Mouse (Mus musculus): ENCODE measurements around the gene Gm16181. TPM values are rescaled to one million over a fixed set of nuclear protein-coding genes. Genes with fewer than 3 reads are reported as not detected.
A peak's percentile ranks its signal among the peaks of the same experiment; 100 is the strongest.

Gm16181 gene
- total RNA-seq, 2 experiments from 2014 or later = 0.50 to 0.65 TPM

- intact Hi-C loops (cut with DNase I) = loop anchor here (1.0 to 5.0 kb wide), 3 partner anchors 16 to 44 kb away; no protein-coding TSS in a partner anchor
- DNase-seq (ENCODE audit: low spot score) = peak; percentile 60
Observed at GRCm38 (mm10) chr17:35258492-35259478, 38.2 kb downstream of the Gm16181 start.

- intact Hi-C loops (cut with DNase I) = loop anchor here (5.0 kb wide), 1 partner anchor 33 kb away; no protein-coding TSS in a partner anchor
- no peak for DNase-seq (ENCODE audit: low spot score)
Observed at GRCm38 (mm10) chr17:35259621-35260020, 39.0 kb downstream of the Gm16181 start.

GRCm38 (mm10) chr17:35261651-35262050 lies 41.0 kb downstream of the Gm16181 start:
- intact Hi-C loops (cut with DNase I) = no loop called here
- DNase-seq (ENCODE audit: low spot score) = no peak

- peak; percentile 97 for DNase-seq (ENCODE audit: low spot score)
- intact Hi-C loops (cut with DNase I) = no loop called here
Observed at GRCm38 (mm10) chr17:35262664-35263522, 42.3 kb downstream of the Gm16181 start, which contains the start of gene H2-D1. H2-D1 (plus strand) TSS chr17:35262730.

GRCm38 (mm10) chr17:35263523-35263883 lies 42.9 kb downstream of the Gm16181 start:
- intact Hi-C loops (cut with DNase I) = no loop called here
- no peak for DNase-seq (ENCODE audit: low spot score)

GRCm38 (mm10) chr17:35267399-35268086 lies 46.9 kb downstream of the Gm16181 start:
- no peak for DNase-seq (ENCODE audit: low spot score)
- intact Hi-C loops (cut with DNase I) = no loop called here

- no peak for DNase-seq (ENCODE audit: low spot score)
- intact Hi-C loops (cut with DNase I) = no loop called here
Observed at GRCm38 (mm10) chr17:35269653-35270347, 49.2 kb downstream of the Gm16181 start.

GRCm38 (mm10) chr17:35272249-35272648 lies 51.6 kb downstream of the Gm16181 start:
- intact Hi-C loops (cut with DNase I) = no loop called here

More at GRCm38 (mm10) chr17:35272249-35272648, 51.6 kb downstream of the Gm16181 start:
- no peak for DNase-seq (ENCODE audit: low spot score)

Small RNAs within 50 kb of the gene (microRNA-seq; reads per million reads assigned to microRNA genes)
- gene Mir6973a (not detected), gene Mir6974 (not detected), gene Mir6975 (2.8 reads per million, percentile 3 among the genes with 10 or more reads in this experiment), gene Mir8094 (not detected)

Other genes starting within 250 kb of the Gm16181 start
- 1 to 10 TPM; 2.9 to 7.7 TPM for gene Hspa1a, start 248.7 kb upstream of the Gm16181 start, total RNA-seq (2021)
- 1 to 10 TPM; 6.9 to 8.1 TPM for gene Hspa1l, start 248.1 kb upstream of the Gm16181 start, total RNA-seq (2021)
- 10 to 100 TPM; 19.0 to 19.1 TPM for gene Lsm2, start 239.0 kb upstream of the Gm16181 start, total RNA-seq (2021)
- gene Vars, start 219.8 kb upstream of the Gm16181 start, total RNA-seq (2021) = 10 to 100 TPM; 25.7 to 26.9 TPM
- 1 to 10 TPM; 7.3 to 7.7 TPM for gene Vwa7, start 204.3 kb upstream of the Gm16181 start, total RNA-seq (2021)
- not detected for gene Sapcd1, start 192.8 kb upstream of the Gm16181 start, total RNA-seq (2021)
- gene Msh5, start 174.1 kb upstream of the Gm16181 start, total RNA-seq (2021) = 1 to 10 TPM in 1 of 2 experiments, under 1 TPM in 1; 0.57 to 1.3 TPM
- 10 to 100 TPM; 40.0 to 46.1 TPM for gene Clic1, start 170.9 kb upstream of the Gm16181 start, total RNA-seq (2021)
- 10 to 100 TPM; 27.7 to 31.3 TPM for gene Ddah2, start 161.8 kb upstream of the Gm16181 start, total RNA-seq (2021)
- not detected for gene Ly6g6c, start 155.4 kb upstream of the Gm16181 start, total RNA-seq (2021)
- under 1 TPM; 0.18 to 0.87 TPM for gene Mpig6b, start 154.7 kb upstream of the Gm16181 start, total RNA-seq (2021)
- gene Ly6g6e, start 143.9 kb upstream of the Gm16181 start, total RNA-seq (2021) = not detected
- gene Ly6g6d, start 142.8 kb upstream of the Gm16181 start, total RNA-seq (2021) = under 1 TPM; 0.53 to 0.78 TPM
- not detected for gene Ly6g6f, start 135.2 kb upstream of the Gm16181 start, total RNA-seq (2021)
- 10 to 100 TPM; 47.9 to 57.5 TPM for gene Abhd16a, start 131.6 kb upstream of the Gm16181 start, total RNA-seq (2021)
- not detected for gene Ly6g5c, start 112.6 kb upstream of the Gm16181 start, total RNA-seq (2021)
- under 1 TPM in 1 of 2 experiments, not detected in 1; 0.36 TPM for gene Ly6g5b, start 105.4 kb upstream of the Gm16181 start, total RNA-seq (2021)
- 1 to 10 TPM; 6.3 to 9.5 TPM for gene Gpank1, start 99.4 kb upstream of the Gm16181 start, total RNA-seq (2021)
- gene Csnk2b, start 98.8 kb upstream of the Gm16181 start, total RNA-seq (2021) = 100 to 1,000 TPM; 155 to 167 TPM
- gene D17H6S53E, start 94.5 kb upstream of the Gm16181 start, total RNA-seq (2021) = 10 to 100 TPM; 27.0 to 27.1 TPM
- gene Apom, start 88.8 kb upstream of the Gm16181 start, total RNA-seq (2021) = not detected
- 100 to 1,000 TPM; 222 to 232 TPM for gene Bag6, start 85.7 kb upstream of the Gm16181 start, total RNA-seq (2021)
- 100 to 1,000 TPM; 135 to 143 TPM for gene Prrc2a, start 55.9 kb upstream of the Gm16181 start, total RNA-seq (2021)
- gene Aif1, start 44.8 kb upstream of the Gm16181 start, total RNA-seq (2021) = 1 to 10 TPM; 2.3 to 3.5 TPM
- gene Lst1, start 32.4 kb upstream of the Gm16181 start, total RNA-seq (2021) = 1 to 10 TPM; 2.7 to 5.3 TPM
- 1 to 10 TPM; 1.4 to 1.8 TPM for gene Ltb, start 26.4 kb upstream of the Gm16181 start, total RNA-seq (2021)
- gene Tnf, start 18.8 kb upstream of the Gm16181 start, total RNA-seq (2021) = under 1 TPM; 0.56 to 0.60 TPM
- gene Lta, start 15.5 kb upstream of the Gm16181 start, total RNA-seq (2021) = not detected
- 1 to 10 TPM; 2.5 to 2.8 TPM for gene Atp6v1g2, start 12.8 kb downstream of the Gm16181 start, total RNA-seq (2021)
- 1 to 10 TPM; 8.2 to 8.7 TPM for gene Nfkbil1, start 15.0 kb downstream of the Gm16181 start, total RNA-seq (2021)
- 10 to 100 TPM; 89.2 to 99.4 TPM for gene Ddx39b, start 20.9 kb downstream of the Gm16181 start, total RNA-seq (2021)
- gene H2-D1, start 41.9 kb downstream of the Gm16181 start, total RNA-seq (2021) = 10 to 100 TPM; 84.3 to 89.6 TPM
- gene H2-Q1, start 99.6 kb downstream of the Gm16181 start, total RNA-seq (2021) = 1 to 10 TPM in 1 of 2 experiments, under 1 TPM in 1; 0.23 to 1.1 TPM
- under 1 TPM; 0.95 to 0.99 TPM for gene H2-Q2, start 121.4 kb downstream of the Gm16181 start, total RNA-seq (2021)
- gene H2-Q4, start 158.8 kb downstream of the Gm16181 start, total RNA-seq (2021) = 10 to 100 TPM in 1 of 2 experiments, 1 to 10 TPM in 1; 7.9 to 11.0 TPM
- under 1 TPM; 0.34 to 0.75 TPM for gene H2-Q6, start 204.0 kb downstream of the Gm16181 start, total RNA-seq (2021)
- gene H2-Q7, start 218.3 kb downstream of the Gm16181 start, total RNA-seq (2021) = 1 to 10 TPM; 1.3 to 1.4 TPM
- gene H2-Q10, start 249.3 kb downstream of the Gm16181 start, total RNA-seq (2021) = under 1 TPM; 0.13 to 0.14 TPM

Data from heart, postnatal 25 days (tissue).